ENCODE assay signal across 8 mouse cellular contexts in genomic region chr8:10945939-10946740, GRCm38 (mm10).
DNase-seq lines count a peak whose midpoint lies in the region; ATAC-seq lines count a peak whose summit lies in the region.

No protein-coding gene starts in this region.

- DNase-seq in embryo, embryonic 11 days, result peak; percentile 86
- DNase-seq in gastrocnemius, postnatal 14 days, result peak; percentile 96
- DNase-seq in left cerebral cortex, postnatal 36 days (ENCODE audit: low spot score in 2 of 2), result peak; percentile 80 to 81
- DNase-seq in mesoderm, embryonic 11.5 days (ENCODE audit: low read depth, low spot score), result peak; percentile 81
- DNase-seq in right cerebral cortex, postnatal 36 days (ENCODE audit: low spot score in 2 of 2), result peak; percentile 71 to 80
- DNase-seq in urinary bladder, postnatal 4 days (ENCODE audit: low spot score in 2 of 2), result peak; percentile 93 to 95

- ATAC-seq in activated CD4-positive, CD25-positive, alpha-beta regulatory T cell, adult 4 months, result peak; percentile 89
- ATAC-seq in inflammation-experienced regulatory T-cells, adult 6 months, result peak; percentile 82

- intact Hi-C loops in gastrocnemius, postnatal 14 days (cut with DNase I; ENCODE audit: low total_unique reads), result no loop called here
- intact Hi-C loops in left cerebral cortex, postnatal 36 days (cut with DNase I), result no loop called here

Comparison
In these comparisons a context has a peak if more than half of its experiments do, and no peak if none do; other contexts are left out.
1. Peak in every context shown above with its lines: DNase-seq and ATAC-seq.